Mouse (Mus musculus): ENCODE measurements around the gene Bbs1. TPM values are rescaled to one million over a fixed set of nuclear protein-coding genes. Genes with fewer than 3 reads are reported as not detected.

The Bbs1 gene
- total RNA-seq (2023) = under 1 TPM; 0.29 to 0.51 TPM

GRCm38 (mm10) chr19:4905979-4906794 lies at the start of gene Bbs1:
Bbs1 (minus strand) TSS chr19:4906628.

GRCm38 (mm10) chr19:4942551-4943252 lies 36.3 kb upstream of the Bbs1 start, which contains the start of gene Peli3:
Peli3 (minus strand) TSS chr19:4943127.

GRCm38 (mm10) chr19:4927904-4928531 lies 21.6 kb upstream of the Bbs1 start, which contains the start of gene Dpp3:
Dpp3 (minus strand) TSS chr19:4928287.

GRCm38 (mm10) chr19:4878405-4879323 lies 27.8 kb downstream of the Bbs1 start, which contains the start of gene Zdhhc24:
Zdhhc24 (plus strand) TSS chr19:4878668.

GRCm38 (mm10) chr19:4877785-4878184 lies 28.6 kb downstream of the Bbs1 start, which contains the start of gene Actn3:
Actn3 (minus strand) TSS chr19:4877909.

GRCm38 (mm10) chr19:4854552-4855469 lies 51.6 kb downstream of the Bbs1 start, which contains the start of gene Ctsf:
Ctsf (plus strand) TSS chr19:4855130.

GRCm38 (mm10) chr19:4839149-4839548 lies 67.3 kb downstream of the Bbs1 start, which contains the start of the genes Ccs and Ccdc87:
Ccs (minus strand) TSS chr19:4839332.
Ccdc87 (plus strand) TSS chr19:4839366.

Other genes starting within 250 kb of the Bbs1 start
- not detected for gene Gm960, start 208.0 kb downstream of the Bbs1 start, total RNA-seq (2023)
- not detected for gene Sptbn2, start 195.5 kb downstream of the Bbs1 start, total RNA-seq (2023)
- 1 to 10 TPM; 6.2 to 8.2 TPM for gene Rbm4b, start 150.1 kb downstream of the Bbs1 start, total RNA-seq (2023)
- gene Rbm4, start 112.7 kb downstream of the Bbs1 start, total RNA-seq (2023) = 10 to 100 TPM; 36.7 to 43.1 TPM
- 10 to 100 TPM; 12.2 to 18.1 TPM for gene Gm21992, start 95.0 kb downstream of the Bbs1 start, total RNA-seq (2023)
- 10 to 100 TPM; 47.6 to 49.2 TPM for gene Rbm14, start 95.0 kb downstream of the Bbs1 start, total RNA-seq (2023)
- 10 to 100 TPM; 12.8 to 19.1 TPM for gene Ccs, start 67.3 kb downstream of the Bbs1 start, total RNA-seq (2023)
- not detected for gene Ccdc87, start 67.3 kb downstream of the Bbs1 start, total RNA-seq (2023)
- 1 to 10 TPM; 2.0 to 4.6 TPM for gene Ctsf, start 51.5 kb downstream of the Bbs1 start, total RNA-seq (2023)
- gene Actn3, start 28.7 kb downstream of the Bbs1 start, total RNA-seq (2023) = under 1 TPM; 0.16 to 0.29 TPM
- 1 to 10 TPM; 6.1 to 6.4 TPM for gene Zdhhc24, start 28.0 kb downstream of the Bbs1 start, total RNA-seq (2023)
- 10 to 100 TPM; 49.1 to 52.7 TPM for gene Dpp3, start 21.7 kb upstream of the Bbs1 start, total RNA-seq (2023)
- gene Peli3, start 36.5 kb upstream of the Bbs1 start, total RNA-seq (2023) = not detected
- gene Mrpl11, start 55.5 kb upstream of the Bbs1 start, total RNA-seq (2023) = 10 to 100 TPM; 10.0 to 13.0 TPM
- not detected for gene Npas4, start 83.7 kb upstream of the Bbs1 start, total RNA-seq (2023)
- 1 to 10 TPM in 1 of 2 experiments, under 1 TPM in 1; 0.62 to 1.6 TPM for gene Slc29a2, start 117.2 kb upstream of the Bbs1 start, total RNA-seq (2023)
- gene B4gat1, start 132.2 kb upstream of the Bbs1 start, total RNA-seq (2023) = 1 to 10 TPM; 4.2 to 5.6 TPM
- not detected for gene AC124502.3, start 132.3 kb upstream of the Bbs1 start, total RNA-seq (2023)
- gene Brms1, start 134.7 kb upstream of the Bbs1 start, total RNA-seq (2023) = 10 to 100 TPM; 37.0 to 38.6 TPM
- 1 to 10 TPM in 1 of 2 experiments, under 1 TPM in 1; 1.00 to 1.7 TPM for gene Rin1, start 143.9 kb upstream of the Bbs1 start, total RNA-seq (2023)
- gene Cd248, start 161.4 kb upstream of the Bbs1 start, total RNA-seq (2023) = not detected
- not detected for gene Tmem151a, start 178.9 kb upstream of the Bbs1 start, total RNA-seq (2023)
- gene Yif1a, start 181.9 kb upstream of the Bbs1 start, total RNA-seq (2023) = 10 to 100 TPM; 13.7 to 18.4 TPM
- gene Cnih2, start 191.9 kb upstream of the Bbs1 start, total RNA-seq (2023) = under 1 TPM; 0.27 to 0.93 TPM
- gene Rab1b, start 200.4 kb upstream of the Bbs1 start, total RNA-seq (2023) = 100 to 1,000 TPM; 135 to 146 TPM
- gene Klc2, start 211.9 kb upstream of the Bbs1 start, total RNA-seq (2023) = 10 to 100 TPM; 10.1 to 12.8 TPM

Measured in neutrophil, adult 59 days (primary cell).